Mouse (Mus musculus) myocyte (in vitro differentiated cells): Measurements from ENCODE around the gene Grik4.

ENCODE experiments used
- MAX ChIP-seq: IDR thresholded peaks from one replicate; pipeline ENCODE4 v1.6.1; 2011; ENCODE audit warnings: low read depth, mild to moderate bottlenecking, control low read depth
- MYOD1 ChIP-seq, 3 experiments: IDR thresholded peaks; one replicate each; pipeline ENCODE4 v1.6.1; 2011; ENCODE audit warnings: control low read depth in 2 of 3, low read depth in 2 of 3, mild to moderate bottlenecking in 2 of 3, moderate library complexity in 1 of 3; ENCODE audit not compliant: insufficient read length in 2 of 3, control insufficient read depth in 1 of 3
- POLR2A ChIP-seq: IDR thresholded peaks from one replicate; pipeline ENCODE4 v1.6.1; 2011; ENCODE audit warnings: low read depth, mild to moderate bottlenecking, control low read depth, moderate library complexity; ENCODE audit not compliant: insufficient read length
- POLR2AphosphoS2 ChIP-seq: IDR thresholded peaks from one replicate; pipeline ENCODE4 v1.6.1; 2011; ENCODE audit warnings: low read depth, control low read depth; ENCODE audit not compliant: insufficient read length
- TCF12 ChIP-seq: IDR thresholded peaks from one replicate; pipeline ENCODE4 v1.6.1; 2011; ENCODE audit warnings: mild to moderate bottlenecking, control low read depth; ENCODE audit not compliant: poor library complexity, insufficient read depth, severe bottlenecking
- USF1 ChIP-seq: IDR thresholded peaks from one replicate; pipeline ENCODE4 v1.6.1; 2011; ENCODE audit warnings: low read depth, mild to moderate bottlenecking, control low read depth, moderate library complexity

DNA sequence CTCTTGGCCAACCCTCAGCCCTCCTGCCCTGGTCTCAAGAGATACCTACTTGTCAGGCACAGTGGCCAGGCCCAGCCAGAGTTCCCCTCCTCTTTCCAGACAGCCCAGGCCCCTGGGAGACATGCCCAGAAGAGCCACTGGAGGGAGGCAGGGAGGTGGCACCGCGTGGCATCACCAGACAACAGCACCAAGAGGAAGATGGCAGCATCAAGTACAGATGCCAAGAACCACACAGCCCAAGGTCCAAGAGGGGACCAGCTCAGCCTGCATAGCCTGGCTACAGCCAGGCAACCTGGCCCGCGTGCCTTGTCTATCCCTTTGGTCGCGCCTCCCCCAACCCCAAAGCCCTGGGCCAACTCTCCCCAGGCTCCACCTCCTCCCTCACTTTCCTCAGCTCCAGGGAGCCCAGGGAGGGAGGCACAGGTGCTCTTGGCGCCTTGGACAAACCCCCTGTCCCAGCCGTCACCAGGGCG, 1.2 kb downstream of the Grik4 start:
- TF ChIP-seq POLR2A = no peak
- TF ChIP-seq MAX = no peak
- TF ChIP-seq USF1 = no peak
- no peak for TF ChIP-seq MYOD1 (IDR thresholded peaks at IDR 0.05; ENCODE audit: control insufficient read depth in 1 of 3, insufficient read length in 2 of 3, low read depth in 2 of 3)
- no peak for TF ChIP-seq POLR2AphosphoS2
- TF ChIP-seq TCF12 = no peak
